Mouse (Mus musculus): Measurements from ENCODE around the gene Tmem145. TPM values are rescaled to one million over a fixed set of nuclear protein-coding genes. Genes with fewer than 3 reads are reported as not detected.
"Not testable (repeated sequence)": the region's sequence is repeated elsewhere in the genome, so short reads cannot be mapped to it uniquely, and the experiment has no call there.

Gene Tmem145
- polyA plus RNA-seq, 1 experiment from 2014 or later: 11.9 TPM

DNA sequence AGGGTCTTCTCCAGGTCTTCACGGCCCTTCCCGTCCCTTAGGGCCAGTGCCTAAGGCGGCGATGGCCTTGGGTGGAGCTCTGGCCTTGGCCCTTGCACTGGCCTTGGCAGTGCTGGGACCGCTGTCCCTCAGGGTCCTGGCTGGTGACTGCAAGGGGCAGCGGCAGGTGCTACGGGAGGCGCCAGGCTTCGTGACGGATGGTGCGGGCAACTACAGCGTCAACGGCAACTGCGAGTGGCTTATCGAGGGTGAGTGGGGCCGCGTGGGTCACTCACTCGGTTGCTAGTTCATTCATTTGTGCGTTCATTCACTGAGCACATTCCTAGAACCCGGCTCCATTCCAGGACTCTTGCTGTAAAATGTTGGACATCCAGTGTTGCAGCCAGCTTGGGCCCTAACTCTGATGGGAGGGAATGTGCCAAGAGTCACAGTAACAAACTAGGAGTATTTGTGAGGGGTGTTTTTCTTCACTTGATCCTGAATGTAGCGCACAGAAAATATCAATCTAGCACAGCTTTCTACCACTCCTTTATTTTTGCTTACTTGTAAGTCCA, 11.6 kb downstream of the Tmem145 start:
- peaks cover 36% of the 10 kb centered on the region for H3K27me3 ChIP-seq
- 20% methylated on average over 21 of the region's 21 CpGs for WGBS
- H3K27ac ChIP-seq: peak overlapping the region; percentile 79
- peak overlapping the region; percentile 80 for H3K9ac ChIP-seq
- H3K4me2 ChIP-seq: peak overlapping the region; percentile 99
- ATAC-seq (ENCODE audit: low FRiP score): no peak
- H3K4me1 ChIP-seq: peaks cover 47% of the 10 kb centered on the region
- H3K4me3 ChIP-seq (replicated peaks): peak overlapping the region; percentile 52
- no peaks in the 10 kb centered on the region for H3K36me3 ChIP-seq (replicated peaks)
- H3K9me3 ChIP-seq: no peaks in the 10 kb centered on the region

DNA sequence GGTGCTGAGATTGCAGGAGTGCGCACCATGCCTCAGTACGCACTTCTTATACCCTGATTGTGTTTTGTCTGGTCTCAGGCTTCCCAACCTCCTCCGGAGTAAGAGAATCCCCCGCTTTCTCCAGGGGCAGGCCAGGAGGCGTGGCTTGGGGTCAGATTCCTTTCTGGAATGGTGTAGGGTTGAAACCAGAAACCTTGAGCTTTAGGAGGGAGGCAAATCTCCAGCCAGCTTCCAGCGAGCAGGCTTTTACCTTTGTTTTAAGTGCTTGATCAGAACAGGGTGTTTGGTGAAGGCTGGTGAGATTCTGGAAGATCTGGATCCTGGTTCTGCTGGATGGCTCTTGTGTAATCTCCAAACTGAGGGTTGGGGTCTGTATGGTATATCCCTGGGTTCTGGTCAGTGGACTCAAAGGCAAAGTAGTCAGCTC, 16.2 kb downstream of the Tmem145 start:
- Histone ChIP-seq H3K36me3 (replicated peaks) (no peaks in the 10 kb centered on the region), H3K9ac (peak overlapping the region; percentile 25), H3K9me3 (no peaks in the 10 kb centered on the region), H3K27ac (peak overlapping the region; percentile 80), H3K4me1 (peaks cover 31% of the 10 kb centered on the region), H3K4me3 (replicated peaks) (no peak overlapping the region), H3K27me3 (no peaks in the 10 kb centered on the region), H3K4me2 (peak overlapping the region; percentile 29; the same call in 1 of the 2 replicates)
- ATAC-seq (ENCODE audit: low FRiP score): 0 out of 2 replicates have a peak, but pooled peaks have one; percentile 40
- 0% methylated on average over 6 of the region's 6 CpGs for WGBS

DNA sequence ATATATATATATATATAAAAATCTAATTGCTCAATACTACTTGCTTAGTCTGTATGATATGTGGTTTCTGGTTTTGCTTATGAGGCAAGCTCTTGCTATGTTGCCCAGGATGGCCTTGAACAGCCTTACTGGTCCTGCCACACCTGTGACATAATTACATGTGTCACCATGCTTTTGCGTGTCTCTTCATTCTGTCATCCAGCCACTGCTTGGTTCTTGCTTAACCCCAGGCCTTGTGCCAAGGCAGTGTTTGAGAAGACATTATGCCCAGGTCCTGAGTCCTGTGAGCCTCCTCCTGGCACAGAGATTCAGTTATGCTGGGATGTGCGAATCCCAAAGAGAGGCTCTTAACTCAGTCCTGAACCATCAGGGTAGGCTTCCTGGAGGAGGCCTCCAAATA, 17.3 kb downstream of the Tmem145 start:
- Histone ChIP-seq H3K27ac (no peak overlapping the region), H3K9ac (no peak overlapping the region), H3K4me3 (replicated peaks) (no peak overlapping the region), H3K4me1 (peaks cover 21% of the 10 kb centered on the region), H3K36me3 (replicated peaks) (peaks cover 4% of the 10 kb centered on the region), H3K9me3 (no peaks in the 10 kb centered on the region), H3K27me3 (no peaks in the 10 kb centered on the region), H3K4me2 (no peak overlapping the region)
- WGBS: 97% methylated on average over 2 of the region's 2 CpGs
- no peak for ATAC-seq (ENCODE audit: low FRiP score)

DNA sequence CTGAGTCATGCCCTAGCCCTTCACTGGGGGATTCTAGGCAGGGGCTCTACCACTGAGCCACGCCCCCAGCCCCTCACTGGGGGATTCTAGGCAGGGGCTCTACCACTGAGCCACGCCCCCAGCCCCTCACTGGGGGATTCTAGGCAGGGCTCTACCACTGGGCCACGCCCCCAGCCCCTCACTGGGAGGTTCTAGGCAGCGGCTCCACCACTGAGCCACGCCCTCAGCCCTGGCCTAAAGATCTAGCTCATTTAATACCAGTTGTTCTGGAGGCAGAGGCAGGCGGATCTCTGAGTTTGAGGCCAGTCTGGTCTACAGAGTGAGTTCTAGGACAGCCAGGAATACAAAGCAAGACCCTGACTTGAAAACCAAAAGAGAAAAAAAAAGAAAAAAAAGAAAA, 19.5 kb downstream of the Tmem145 start:
- H3K27me3 ChIP-seq; H3K4me3 ChIP-seq (replicated peaks); ATAC-seq (ENCODE audit: low FRiP score); H3K9ac ChIP-seq; H3K27ac ChIP-seq; H3K9me3 ChIP-seq; H3K4me2 ChIP-seq: not testable (repeated sequence)
- H3K4me1 ChIP-seq: peaks cover 14% of the 10 kb centered on the region
- WGBS: 93% methylated on average over 5 of the region's 6 CpGs
- peaks cover 18% of the 10 kb centered on the region for H3K36me3 ChIP-seq (replicated peaks)

DNA sequence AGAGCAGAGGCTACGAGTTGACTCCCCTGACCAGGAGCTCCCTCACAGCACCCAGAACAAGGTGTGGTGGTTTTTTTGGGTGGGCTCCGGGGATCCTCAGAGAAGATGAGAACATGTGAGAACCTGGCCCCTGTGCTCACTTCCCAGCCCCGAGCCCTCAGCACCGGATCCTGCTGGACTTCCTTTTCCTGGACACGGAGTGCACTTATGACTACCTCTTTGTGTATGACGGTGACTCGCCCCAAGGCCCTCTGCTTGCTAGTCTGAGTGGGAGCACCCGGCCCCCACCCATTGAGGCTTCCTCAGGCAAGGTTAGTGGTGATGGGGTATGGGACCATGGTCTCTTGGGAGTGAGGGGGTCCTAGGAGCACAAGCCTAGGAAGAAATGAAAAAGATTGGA, 20.3 kb downstream of the Tmem145 start:
- Histone ChIP-seq H3K9me3 (no peaks in the 10 kb centered on the region), H3K27me3 (no peaks in the 10 kb centered on the region), H3K27ac (no peak overlapping the region), H3K4me3 (replicated peaks) (no peak overlapping the region), H3K9ac (no peak overlapping the region), H3K36me3 (replicated peaks) (peaks cover 26% of the 10 kb centered on the region), H3K4me1 (peaks cover 11% of the 10 kb centered on the region), H3K4me2 (no peak overlapping the region)
- WGBS: 93% methylated on average over 8 of the region's 8 CpGs
- ATAC-seq (ENCODE audit: low FRiP score): no peak

DNA sequence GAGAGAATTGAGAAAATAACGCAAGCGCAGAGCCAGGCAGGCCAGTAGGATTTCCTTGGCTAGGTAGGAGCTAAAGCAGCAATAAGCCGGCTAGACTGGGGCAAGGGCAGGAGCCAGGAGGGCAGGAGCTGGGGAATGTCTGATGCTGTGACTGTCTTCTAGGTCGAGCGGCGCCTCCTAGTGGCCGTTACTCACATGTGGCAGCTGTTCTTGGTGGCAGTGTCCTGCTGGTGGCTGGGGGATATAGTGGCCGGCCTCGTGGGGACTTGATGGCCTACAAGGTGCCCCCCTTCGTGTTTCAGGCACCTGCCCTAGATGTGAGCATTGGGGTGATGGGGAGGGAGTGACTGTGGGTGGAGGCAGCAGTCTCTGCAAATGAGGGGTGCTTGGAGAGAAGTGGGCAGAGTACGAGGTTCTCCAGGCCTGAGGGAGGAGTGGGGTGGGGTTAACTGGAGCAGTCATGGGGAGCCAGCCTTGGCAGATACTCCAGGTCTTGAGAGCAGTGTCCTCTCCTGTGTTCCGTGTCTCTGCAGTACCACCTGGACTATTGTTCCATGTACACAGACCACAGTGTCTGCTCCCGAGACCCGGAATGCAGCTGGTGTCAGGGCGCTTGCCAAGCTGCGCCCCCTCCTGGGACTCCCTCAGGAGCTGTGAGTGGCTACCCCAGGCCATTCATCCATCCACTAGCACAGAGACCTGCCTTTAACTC, 27.8 kb downstream of the Tmem145 start:
- H3K4me3 ChIP-seq (replicated peaks): no peak overlapping the region
- peak; percentile 58; the same call in 1 of the 2 replicates for ATAC-seq (ENCODE audit: low FRiP score)
- 41% methylated on average over 16 of the region's 16 CpGs for WGBS
- no peaks in the 10 kb centered on the region for H3K9me3 ChIP-seq
- H3K36me3 ChIP-seq (replicated peaks): peaks cover 73% of the 10 kb centered on the region
- no peaks in the 10 kb centered on the region for H3K4me1 ChIP-seq
- H3K4me2 ChIP-seq: no peak overlapping the region; the same call in 1 of the 2 replicates
- H3K9ac ChIP-seq: no peak overlapping the region
- H3K27me3 ChIP-seq: no peaks in the 10 kb centered on the region
- H3K27ac ChIP-seq: 0 out of 2 replicates have a peak overlapping the region, but pooled peaks have one; percentile 21

DNA sequence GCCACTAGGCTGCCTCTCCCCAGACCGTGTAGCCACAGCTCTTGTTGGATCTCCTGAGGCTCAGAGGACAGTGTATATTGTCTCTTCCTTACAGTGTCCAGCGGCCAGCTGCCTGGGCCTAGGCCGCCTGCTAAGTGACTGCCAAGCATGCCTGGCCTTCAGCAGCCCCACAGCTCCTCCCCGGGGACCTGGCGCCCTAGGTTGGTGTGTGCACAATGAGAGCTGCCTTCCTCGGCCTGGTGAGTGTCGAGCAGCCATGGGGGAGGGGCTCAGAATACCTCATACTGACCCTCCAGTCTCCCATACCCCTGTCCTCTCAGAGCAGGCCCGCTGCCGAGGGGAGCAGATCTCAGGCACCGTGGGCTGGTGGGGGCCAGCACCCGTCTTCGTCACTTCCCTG, 28.6 kb downstream of the Tmem145 start:
- Histone ChIP-seq H3K27ac (0 out of 2 replicates have a peak overlapping the region, but pooled peaks have one; percentile 21), H3K27me3 (no peaks in the 10 kb centered on the region), H3K36me3 (replicated peaks) (peaks cover 78% of the 10 kb centered on the region), H3K9ac (no peak overlapping the region), H3K4me1 (no peaks in the 10 kb centered on the region), H3K9me3 (no peaks in the 10 kb centered on the region), H3K4me2 (no peak overlapping the region), H3K4me3 (replicated peaks) (no peak overlapping the region)
- ATAC-seq (ENCODE audit: low FRiP score): no peak
- WGBS: 85% methylated on average over 12 of the region's 12 CpGs

DNA sequence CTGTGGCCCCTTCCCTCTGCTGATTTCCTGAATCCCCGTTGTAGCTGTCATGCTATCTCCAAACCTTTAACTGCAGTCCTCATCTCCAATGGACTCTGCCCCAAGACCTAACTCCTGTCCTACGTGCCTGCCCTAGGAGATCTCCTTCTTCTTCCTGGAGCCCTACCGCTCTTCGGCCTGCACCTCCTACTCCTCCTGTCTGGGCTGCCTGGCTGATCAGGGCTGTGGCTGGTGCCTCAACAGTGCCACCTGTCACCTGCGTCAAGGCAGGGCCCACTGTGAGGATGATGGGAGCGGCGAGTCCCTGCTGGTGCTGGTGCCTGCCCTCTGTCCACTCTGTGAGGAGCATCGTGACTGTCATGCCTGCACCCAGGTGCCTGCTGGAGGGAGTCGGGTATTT, 33.4 kb downstream of the Tmem145 start:
- Histone ChIP-seq H3K36me3 (replicated peaks) (peaks cover 82% of the 10 kb centered on the region), H3K4me2 (no peak overlapping the region), H3K4me3 (replicated peaks) (no peak overlapping the region), H3K4me1 (peaks cover 9% of the 10 kb centered on the region; the same call in 1 of the 2 replicates), H3K9me3 (no peaks in the 10 kb centered on the region), H3K9ac (no peak overlapping the region), H3K27me3 (no peaks in the 10 kb centered on the region), H3K27ac (no peak overlapping the region)
- 91% methylated on average over 9 of the region's 9 CpGs for WGBS
- no peak for ATAC-seq (ENCODE audit: low FRiP score)

DNA sequence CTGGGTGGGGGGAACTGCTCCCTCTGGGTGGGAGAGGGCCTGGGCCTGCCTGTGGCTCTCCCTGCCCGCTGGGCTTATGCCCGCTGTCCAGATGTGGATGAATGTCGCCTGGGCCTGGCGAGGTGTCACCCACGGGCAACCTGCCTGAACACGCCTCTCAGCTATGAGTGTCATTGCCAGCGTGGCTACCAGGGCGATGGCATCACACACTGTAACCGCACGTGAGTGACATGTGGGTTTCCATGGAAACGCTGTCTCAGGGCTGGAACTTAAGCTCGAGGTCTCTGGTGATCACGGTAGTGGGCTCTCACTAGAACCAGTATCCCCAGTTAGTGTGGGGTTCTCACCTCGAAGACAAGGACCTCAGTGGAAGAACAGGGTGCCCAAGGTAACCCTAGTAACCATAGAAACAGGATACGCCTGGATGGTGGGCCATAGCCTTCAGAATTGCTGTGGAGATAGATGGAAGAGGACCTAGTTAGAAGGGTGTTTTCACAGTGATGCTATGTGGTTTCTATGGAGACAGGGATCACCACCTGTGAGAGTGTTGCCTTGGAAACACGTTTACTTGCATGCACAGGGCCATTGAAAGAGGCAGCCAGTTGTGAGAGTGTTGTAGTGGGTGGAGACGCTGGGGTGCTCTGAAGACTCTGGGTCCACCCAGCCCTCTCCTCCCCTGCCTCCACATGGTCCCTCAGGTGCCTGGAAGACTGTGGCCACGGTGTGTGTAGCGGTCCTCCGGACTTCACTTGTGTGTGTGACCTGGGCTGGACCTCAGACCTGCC, 35.3 kb downstream of the Tmem145 start:
- Histone ChIP-seq H3K27ac (no peak overlapping the region), H3K4me1 (peaks cover 9% of the 10 kb centered on the region; the same call in 1 of the 2 replicates), H3K27me3 (no peaks in the 10 kb centered on the region), H3K9ac (no peak overlapping the region), H3K4me3 (replicated peaks) (no peak overlapping the region), H3K36me3 (replicated peaks) (peaks cover 72% of the 10 kb centered on the region), H3K9me3 (no peaks in the 10 kb centered on the region), H3K4me2 (no peak overlapping the region)
- WGBS: 78% methylated on average over 20 of the region's 20 CpGs
- ATAC-seq (ENCODE audit: low FRiP score): 0 out of 2 replicates have a peak, but pooled peaks have one; percentile 45

DNA sequence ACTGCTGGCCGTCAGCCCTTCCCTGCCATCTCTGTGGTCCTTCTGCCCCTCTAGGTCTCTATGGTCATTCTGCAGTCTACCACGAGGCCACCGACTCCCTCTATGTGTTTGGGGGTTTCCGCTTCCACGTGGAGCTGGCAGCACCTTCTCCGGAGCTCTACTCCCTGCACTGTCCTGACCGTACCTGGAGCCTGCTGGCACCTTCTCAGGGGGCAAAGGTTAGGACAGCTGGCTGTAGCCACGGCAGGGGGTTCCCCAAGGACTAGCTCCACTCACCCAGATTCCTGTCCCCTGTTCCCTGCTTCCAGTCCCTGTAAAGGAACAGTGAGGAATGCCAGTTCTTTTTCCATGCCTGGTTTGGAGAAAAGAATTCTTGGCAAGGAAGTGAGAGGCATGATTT, 43.0 kb downstream of the Tmem145 start:
- Histone ChIP-seq H3K4me1 (no peaks in the 10 kb centered on the region), H3K27me3 (no peaks in the 10 kb centered on the region), H3K9me3 (peaks cover 9% of the 10 kb centered on the region; the same call in 1 of the 2 replicates), H3K4me3 (replicated peaks) (no peak overlapping the region), H3K4me2 (no peak overlapping the region), H3K9ac (no peak overlapping the region), H3K36me3 (replicated peaks) (peaks cover 80% of the 10 kb centered on the region), H3K27ac (no peak overlapping the region)
- WGBS: 88% methylated on average over 8 of the region's 8 CpGs
- ATAC-seq (ENCODE audit: low FRiP score): no peak

DNA sequence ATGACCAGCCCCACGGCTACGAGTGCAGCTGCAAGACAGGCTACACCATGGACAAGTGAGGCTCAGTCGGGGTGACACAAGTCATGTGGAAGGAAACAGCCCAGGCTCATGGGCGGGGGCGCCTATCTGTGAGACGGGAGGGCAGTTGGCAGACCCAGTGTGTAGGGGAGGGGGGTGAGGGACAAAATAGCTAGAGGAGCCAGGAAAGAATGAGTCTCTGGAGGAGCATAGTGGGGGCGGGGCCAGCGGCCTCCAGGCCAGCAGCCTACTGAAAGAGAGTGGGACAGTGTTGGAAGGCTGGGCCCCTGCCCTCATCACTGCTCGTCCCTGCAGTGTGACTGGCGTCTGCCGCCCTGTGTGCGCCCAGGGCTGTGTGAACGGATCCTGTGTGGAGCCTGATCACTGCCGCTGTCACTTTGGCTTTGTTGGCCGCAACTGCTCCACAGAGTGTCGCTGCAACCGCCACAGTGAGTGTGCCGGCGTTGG, 52.9 kb downstream of the Tmem145 start:
- Histone ChIP-seq H3K4me3 (replicated peaks) (no peak overlapping the region), H3K9ac (no peak overlapping the region), H3K36me3 (replicated peaks) (peaks cover 94% of the 10 kb centered on the region), H3K9me3 (no peaks in the 10 kb centered on the region), H3K4me1 (peaks cover 10% of the 10 kb centered on the region; the same call in 1 of the 2 replicates), H3K4me2 (no peak overlapping the region), H3K27me3 (no peaks in the 10 kb centered on the region), H3K27ac (peak overlapping the region; percentile 15)
- 71% methylated on average over 19 of the region's 19 CpGs for whole genome bisulfite sequencing
- peak; percentile 60 for ATAC-seq (ENCODE audit: low FRiP score)

DNA sequence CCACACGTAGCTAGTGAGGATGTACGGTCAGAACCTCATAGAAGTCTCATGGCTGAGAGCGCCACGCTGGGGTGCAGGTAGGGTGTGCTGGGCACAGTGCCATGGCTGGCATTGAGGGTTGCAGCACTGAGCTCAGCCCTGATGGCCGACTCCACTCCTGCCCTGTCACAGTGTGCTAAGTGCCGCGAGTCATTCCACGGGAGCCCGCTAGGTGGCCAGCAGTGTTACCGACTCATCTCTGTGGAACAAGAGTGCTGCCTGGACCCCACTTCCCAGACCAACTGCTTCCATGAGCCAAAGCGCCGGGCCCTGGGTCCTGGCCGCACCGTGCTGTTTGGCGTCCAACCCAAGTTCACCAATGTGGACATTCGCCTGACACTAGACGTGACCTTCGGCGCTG, 57.2 kb downstream of the Tmem145 start:
- no peak overlapping the region for H3K9ac ChIP-seq
- H3K4me2 ChIP-seq: no peak overlapping the region
- WGBS: 93% methylated on average over 19 of the region's 19 CpGs
- H3K27ac ChIP-seq: no peak overlapping the region
- H3K4me1 ChIP-seq: peaks cover 35% of the 10 kb centered on the region
- H3K27me3 ChIP-seq: peaks cover 27% of the 10 kb centered on the region
- no peak overlapping the region for H3K4me3 ChIP-seq (replicated peaks)
- peaks cover 63% of the 10 kb centered on the region for H3K36me3 ChIP-seq (replicated peaks)
- H3K9me3 ChIP-seq: no peaks in the 10 kb centered on the region
- no peak for ATAC-seq (ENCODE audit: low FRiP score)

Data from forebrain, embryonic 12.5 days (tissue).